Mouse (Mus musculus) forebrain, postnatal 0 days (tissue): ENCODE results near the gene Pitpnb. TPM values are rescaled to one million over a fixed set of nuclear protein-coding genes. Genes with fewer than 3 reads are reported as not detected.
A peak's percentile ranks its signal among the peaks of the same experiment; 100 is the strongest.

Experiments used
- ATAC-seq: fragments of 200-750 bp; cut with Nextera tagmentation; 2 replicates; pipeline ENCODE4 v1.8.0; 2017; ENCODE audit warnings: mild to moderate bottlenecking, moderate library complexity
- DNase-seq: peaks from one replicate; pipeline ENCODE4 v3.0.0-alpha.2; 2015
- H3K27ac ChIP-seq: fragments of 300-500 bp; sonication (generic); 2 replicates; pipeline ENCODE4 v1.5.1; 2014; ENCODE audit warnings: low read depth, mild to moderate bottlenecking, antibody characterized with exemption, low read length, moderate library complexity, mixed read lengths
- H3K27me3 ChIP-seq: fragments of 300-500 bp; sonication (generic); 2 replicates; pipeline ENCODE4 v1.6.1; 2014; ENCODE audit warnings: mild to moderate bottlenecking, low read length, mixed read lengths; ENCODE audit not compliant: insufficient read depth
- H3K36me3 ChIP-seq: fragments of 300-500 bp; sonication (generic); 2 replicates; pipeline ENCODE4 v1.6.1; 2014; ENCODE audit warnings: mild to moderate bottlenecking, moderate library complexity; ENCODE audit not compliant: insufficient read depth
- H3K4me1 ChIP-seq: fragments of 300-500 bp; sonication (generic); 2 replicates; pipeline ENCODE4 v1.6.1; 2014; ENCODE audit warnings: antibody characterized with exemption; ENCODE audit not compliant: insufficient read depth
- H3K4me2 ChIP-seq: fragments of 300-500 bp; sonication (generic); 2 replicates; pipeline ENCODE4 v1.6.1; 2014; ENCODE audit warnings: low read depth, mild to moderate bottlenecking, moderate library complexity
- H3K4me3 ChIP-seq: fragments of 300-500 bp; sonication (generic); 2 replicates; pipeline ENCODE4 v1.5.1; 2014; ENCODE audit warnings: low read depth, low read length, mixed read lengths
- H3K9ac ChIP-seq: fragments of 300-500 bp; sonication (generic); 2 replicates; pipeline ENCODE4 v1.6.1; 2014; ENCODE audit warnings: mild to moderate bottlenecking
- H3K9me3 ChIP-seq: fragments of 300-500 bp; sonication (generic); 2 replicates; pipeline ENCODE4 v1.6.1; 2016; ENCODE audit warnings: low read length
- CTCF ChIP-seq: sonication (generic); IDR thresholded peaks from 2 replicates; pipeline ENCODE4 v1.5.1; 2016; ENCODE audit warnings: antibody characterized with exemption, control low read depth, low read depth
- WGBS: fragments of 180-500 bp; shearing (Covaris S2); extraction: QIAGEN DNeasy Blood & Tissue Kit; methylation state at CpG from one replicate; pipeline ENCODE4 v1.1.7; 2014; 5-methylcytosine and 5-hydroxymethylcytosine counted together
- polyA plus RNA-seq: library from polyadenylated mRNA; unstranded; fragments of >200 nt; fragmentation: Nextera tagmentation; extraction: Ambion mirVana; gene quantifications from 2 replicates; pipeline ENCODE4 v1.2.1, GENCODE M21; 2015
- total RNA-seq: library from RNA; depleted of rRNA; stranded (reverse); fragments of >200 nt; gene quantifications from 2 replicates; pipeline ENCODE4 v1.2.3, GENCODE M21; 2014

Gene Pitpnb
- total and polyA plus RNA-seq, 2 experiments from 2014 or later: 11.2 to 93.0 TPM

GRCm38 (mm10) chr5:111383335-111383734, 52.8 kb downstream of the Pitpnb start:
- no peak overlapping the region for H3K4me3 ChIP-seq
- ATAC-seq (no peak), DNase-seq (no peak)
- H3K27ac ChIP-seq: no peak overlapping the region
- no peaks in the 10 kb centered on the region for H3K4me1 ChIP-seq
- no peaks in the 10 kb centered on the region for H3K27me3 ChIP-seq
- no peak for TF ChIP-seq CTCF
- 85% methylated on average over 5 of the region's 5 CpGs for WGBS
- H3K9ac ChIP-seq: no peak overlapping the region
- no peaks in the 10 kb centered on the region for H3K9me3 ChIP-seq
- peaks cover 73% of the 10 kb centered on the region for H3K36me3 ChIP-seq
- H3K4me2 ChIP-seq: no peak overlapping the region

- TF ChIP-seq CTCF: no peak
- ATAC-seq (no peak), DNase-seq (no peak)
- Histone ChIP-seq H3K4me1 (peaks cover 23% of the 10 kb centered on the region), H3K9ac (no peak overlapping the region), H3K4me3 (no peak overlapping the region), H3K27me3 (no peaks in the 10 kb centered on the region), H3K36me3 (peaks cover 23% of the 10 kb centered on the region), H3K27ac (no peak overlapping the region), H3K4me2 (no peak overlapping the region), H3K9me3 (no peaks in the 10 kb centered on the region)
- 62% methylated on average over 10 of the region's 10 CpGs for WGBS
Measured at GRCm38 (mm10) chr5:111390911-111391310, 60.3 kb downstream of the Pitpnb start.

- Histone ChIP-seq H3K27me3 (no peaks in the 10 kb centered on the region), H3K4me1 (peaks cover 23% of the 10 kb centered on the region), H3K4me3 (no peak overlapping the region), H3K9me3 (no peaks in the 10 kb centered on the region), H3K4me2 (no peak overlapping the region), H3K9ac (no peak overlapping the region), H3K36me3 (peaks cover 18% of the 10 kb centered on the region), H3K27ac (no peak overlapping the region)
- no peak for DNase-seq
- ATAC-seq: no peak
- WGBS: 90% methylated on average over 6 of the region's 6 CpGs
- TF ChIP-seq CTCF: no peak
Measured at GRCm38 (mm10) chr5:111391485-111391884, 60.9 kb downstream of the Pitpnb start.

- Histone ChIP-seq H3K36me3 (no peaks in the 10 kb centered on the region; the same call in 1 of the 2 replicates), H3K9ac (peak overlapping the region; percentile 14; the same call in 1 of the 2 replicates), H3K4me2 (peak overlapping the region; percentile 44), H3K4me3 (peak overlapping the region; percentile 13; the same call in 1 of the 2 replicates), H3K9me3 (no peaks in the 10 kb centered on the region), H3K27me3 (no peaks in the 10 kb centered on the region), H3K4me1 (peaks cover 23% of the 10 kb centered on the region), H3K27ac (peak overlapping the region; percentile 64)
- 8% methylated on average over 17 of the region's 17 CpGs for WGBS
- DNase-seq (peak; percentile 84), ATAC-seq (peak; percentile 71)
- TF ChIP-seq CTCF: no peak
Measured at GRCm38 (mm10) chr5:111393346-111394197, 63.0 kb downstream of the Pitpnb start.

GRCm38 (mm10) chr5:111394198-111395053, 63.9 kb downstream of the Pitpnb start:
- Histone ChIP-seq H3K9ac (peak overlapping the region; percentile 22; the same call in 1 of the 2 replicates), H3K9me3 (no peaks in the 10 kb centered on the region), H3K36me3 (no peaks in the 10 kb centered on the region; the same call in 1 of the 2 replicates), H3K4me2 (peak overlapping the region; percentile 44), H3K4me3 (peak overlapping the region; percentile 13; the same call in 1 of the 2 replicates), H3K27ac (peak overlapping the region; percentile 64), H3K4me1 (peaks cover 23% of the 10 kb centered on the region), H3K27me3 (no peaks in the 10 kb centered on the region)
- WGBS: 3% methylated on average over 15 of the region's 15 CpGs
- no peak for TF ChIP-seq CTCF
- peak; percentile 68 for ATAC-seq
- DNase-seq: peak; percentile 75

- no peak for DNase-seq
- Histone ChIP-seq H3K27me3 (no peaks in the 10 kb centered on the region), H3K9ac (no peak overlapping the region), H3K36me3 (no peaks in the 10 kb centered on the region), H3K27ac (no peak overlapping the region), H3K4me1 (peaks cover 23% of the 10 kb centered on the region), H3K4me2 (no peak overlapping the region), H3K4me3 (no peak overlapping the region), H3K9me3 (no peaks in the 10 kb centered on the region)
- 37% methylated on average over 10 of the region's 10 CpGs for WGBS
- ATAC-seq: no peak
- no peak for TF ChIP-seq CTCF
Measured at GRCm38 (mm10) chr5:111395771-111396170, 65.2 kb downstream of the Pitpnb start.
